Mouse (Mus musculus): ENCODE data around the gene Rab7b.

The Rab7b gene

DNA sequence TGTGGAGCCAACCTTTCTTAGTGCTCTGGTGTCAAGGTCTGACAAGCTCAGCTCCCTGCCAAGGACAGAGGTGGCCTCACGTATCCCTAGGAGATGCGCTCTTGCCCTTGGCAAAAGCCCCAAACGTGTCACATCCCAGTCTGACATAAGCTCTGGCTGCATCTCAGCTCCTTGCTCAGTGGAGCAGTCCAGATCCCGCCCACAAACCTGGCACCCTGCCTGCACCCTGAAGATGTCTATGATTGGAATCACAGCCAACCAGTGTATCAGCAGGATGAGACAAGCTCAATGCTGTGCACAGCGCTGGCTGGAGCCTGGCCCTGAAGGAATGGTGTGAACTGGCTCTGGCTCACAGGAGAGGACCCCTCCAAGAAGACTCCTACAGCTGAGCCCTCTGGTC lies 48.8 kb downstream of the Rab7b start:
- DNase-seq (ENCODE audit: low spot score in 2 of 2), result peak in 1 of 2 experiments; percentile 18

- DNase-seq (ENCODE audit: low spot score in 2 of 2), result no peak
These were observed 50.3 kb downstream of the Rab7b start for GRCm38 (mm10) chr1:131738760-131739159.

GRCm38 (mm10) chr1:131739481-131740160 lies 51.1 kb downstream of the Rab7b start:
- DNase-seq (ENCODE audit: low spot score in 2 of 2), result no peak

DNA sequence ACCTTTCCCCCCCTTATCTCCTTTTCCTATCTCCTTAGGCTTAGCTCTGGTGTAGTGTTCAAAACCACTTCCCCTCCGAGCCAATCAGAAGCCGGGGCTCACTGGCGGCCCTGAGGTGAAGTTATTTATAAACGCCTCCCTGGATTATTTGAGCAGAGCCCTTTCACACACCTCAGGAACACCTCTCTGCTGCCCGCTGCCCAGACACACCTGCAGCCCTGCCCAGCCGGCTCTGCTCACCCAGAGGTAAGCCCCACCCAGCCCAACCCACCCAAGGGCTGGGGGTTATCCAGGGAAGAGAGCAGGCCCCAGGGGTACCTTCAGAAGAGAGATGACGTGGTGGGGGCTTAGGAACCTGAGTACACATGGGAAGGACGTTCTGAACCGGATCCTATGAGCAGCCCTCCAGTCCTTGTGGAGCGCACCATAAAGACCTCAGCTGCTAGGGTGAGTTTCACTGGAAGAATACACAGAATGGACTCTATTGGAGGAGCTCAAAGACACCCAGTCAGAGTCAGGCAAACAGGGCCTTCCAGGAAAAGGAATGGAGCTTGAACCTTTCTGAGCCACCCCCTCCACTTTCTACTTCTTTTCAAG lies 55.5 kb downstream of the Rab7b start, which contains the start of gene Slc26a9:
TSS of gene Slc26a9 (plus strand) at position 155 of the 597 bp plus-strand sequence.
- no peak for DNase-seq (ENCODE audit: low spot score in 2 of 2)

GRCm38 (mm10) chr1:131745391-131745790 lies 56.9 kb downstream of the Rab7b start:
- no peak for DNase-seq (ENCODE audit: low spot score in 2 of 2)

GRCm38 (mm10) chr1:131747761-131748160 lies 59.3 kb downstream of the Rab7b start:
- DNase-seq (ENCODE audit: low spot score in 2 of 2), result no peak

DNA sequence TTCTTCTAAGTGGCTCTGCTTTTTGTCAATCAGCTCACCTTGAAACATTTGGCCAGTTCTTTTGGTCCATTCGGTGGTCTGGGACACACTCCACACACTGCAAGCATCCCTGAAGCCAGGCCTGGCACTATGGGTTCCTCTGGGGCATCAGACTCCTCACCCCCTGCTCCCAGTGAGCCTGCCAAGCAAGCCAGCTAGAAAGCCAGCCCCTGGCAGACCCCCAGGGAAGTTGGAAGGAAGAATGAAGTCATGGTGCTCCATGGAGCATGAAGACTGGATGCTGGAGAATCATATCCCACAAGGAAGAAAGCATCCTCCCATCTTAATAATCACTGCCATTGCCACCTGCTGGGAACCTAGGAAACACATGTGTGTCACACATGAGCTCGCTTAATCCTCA lies 60.1 kb downstream of the Rab7b start:
- DNase-seq (ENCODE audit: low spot score in 2 of 2), result no peak

GRCm38 (mm10) chr1:131749706-131750545 lies 61.4 kb downstream of the Rab7b start:
- DNase-seq (ENCODE audit: low spot score in 2 of 2), result no peak

GRCm38 (mm10) chr1:131751181-131751890 lies 62.8 kb downstream of the Rab7b start:
- no peak for DNase-seq (ENCODE audit: low spot score in 2 of 2)

- DNase-seq (ENCODE audit: low spot score in 2 of 2), result no peak
These were observed 63.4 kb downstream of the Rab7b start for GRCm38 (mm10) chr1:131751891-131752311.

- DNase-seq (ENCODE audit: low spot score in 2 of 2), result no peak
These were observed 65.8 kb downstream of the Rab7b start for GRCm38 (mm10) chr1:131754212-131754829.

- no peak for DNase-seq (ENCODE audit: low spot score in 2 of 2)
These were observed 66.4 kb downstream of the Rab7b start for GRCm38 (mm10) chr1:131754916-131755315.

- no peak for DNase-seq (ENCODE audit: low spot score in 2 of 2)
These were observed 68.7 kb downstream of the Rab7b start for GRCm38 (mm10) chr1:131757211-131757610.

- DNase-seq (ENCODE audit: low spot score in 2 of 2), result no peak
These were observed 70.3 kb downstream of the Rab7b start for GRCm38 (mm10) chr1:131758796-131759195.

DNA sequence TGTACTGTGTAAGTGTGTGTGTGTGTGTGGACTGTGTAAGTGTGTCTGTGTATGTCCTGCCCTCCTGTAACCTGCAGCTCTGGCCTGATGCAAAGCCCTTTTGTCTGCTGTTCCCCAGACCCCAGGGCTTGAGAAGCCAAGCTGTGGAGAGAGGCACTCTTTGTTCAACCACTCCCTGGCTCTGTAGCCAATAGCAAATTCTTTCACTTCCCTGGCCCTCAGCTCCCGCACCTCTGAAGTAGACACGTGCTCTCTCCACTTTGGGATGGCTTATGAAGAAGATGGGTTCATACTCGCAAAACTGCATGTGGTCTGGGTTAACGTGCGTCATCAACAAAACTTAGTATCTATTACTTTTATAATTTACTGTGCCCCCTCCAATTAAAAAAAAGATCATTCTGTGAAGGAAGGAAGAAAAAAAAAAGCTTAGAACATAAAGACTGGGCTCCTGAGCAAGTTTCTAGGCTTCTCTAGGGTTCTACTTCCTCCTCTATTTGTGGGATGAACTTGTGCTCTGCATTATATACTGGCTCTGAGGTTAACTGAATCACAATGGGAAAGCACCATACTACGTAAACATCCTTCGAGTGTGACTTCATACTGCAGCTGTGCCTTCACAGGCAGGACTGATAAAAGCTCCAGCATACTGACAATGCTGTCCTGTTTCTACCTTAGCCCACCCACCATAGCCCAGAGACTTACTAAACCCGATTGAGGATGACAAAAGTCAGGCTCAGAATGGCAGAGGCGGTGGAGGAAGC lies 71.4 kb downstream of the Rab7b start:
- no peak for DNase-seq (ENCODE audit: low spot score in 2 of 2)

DNA sequence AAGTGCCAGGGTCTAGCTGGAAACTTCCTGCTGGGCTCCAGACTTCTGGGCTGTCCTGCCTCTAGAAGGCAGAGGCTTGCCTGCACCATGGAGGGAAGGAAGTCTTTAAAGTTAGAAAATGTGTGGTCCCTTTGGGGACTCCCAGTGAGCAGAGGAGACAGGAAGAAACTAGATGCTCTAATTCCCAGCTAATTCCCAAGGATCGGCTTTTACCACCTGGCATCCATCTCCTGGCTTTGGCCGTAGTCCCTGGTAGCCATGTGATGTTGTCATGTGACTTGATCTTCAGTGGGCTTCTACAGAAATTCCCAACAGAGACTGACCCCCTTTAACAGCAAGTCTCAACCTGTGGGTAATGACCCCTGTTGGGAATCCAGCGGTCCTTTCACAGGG lies 71.9 kb downstream of the Rab7b start:
- no peak for DNase-seq (ENCODE audit: low spot score in 2 of 2)

GRCm38 (mm10) chr1:131761079-131761831 lies 72.8 kb downstream of the Rab7b start:
- DNase-seq (ENCODE audit: low spot score in 2 of 2), result no peak

GRCm38 (mm10) chr1:131763683-131764082 lies 75.2 kb downstream of the Rab7b start:
- DNase-seq (ENCODE audit: low spot score in 2 of 2), result no peak

- no peak for DNase-seq (ENCODE audit: low spot score in 2 of 2)
These were observed 76.3 kb downstream of the Rab7b start for GRCm38 (mm10) chr1:131764581-131765338.

All from spleen, postnatal 36 days (tissue).